In genomic region chr1:72710753-72711653, GRCm38 (mm10) we compare ENCODE assay signal across 8 mouse cellular contexts. TPM values are rescaled to one million over a fixed set of nuclear protein-coding genes. Genes with fewer than 3 reads are reported as not detected.
A peak's percentile ranks its signal among the peaks of the same experiment; 100 is the strongest.
DNase-seq lines count a peak whose midpoint lies in the region; ATAC-seq and TF ChIP-seq lines count a peak whose summit lies in the region.

TSS of gene Rpl37a (plus strand) at chr1:72711290.

- intact Hi-C loops in heart, postnatal 25 days (cut with DNase I): loop anchor here (5.0 to 10.0 kb wide), 4 partner anchors 129 to 1034 kb away; partner anchors contain the start of gene Smarcal1

- peak; percentile 94 for ATAC-seq in forebrain, embryonic 15.5 days (replicated peaks)
- ATAC-seq in neutrophil, adult 5-6 weeks (ENCODE audit: extremely low read depth, insufficient number of reproducible peaks, low FRiP score, poor library complexity, severe bottlenecking): peak; percentile 94

- H3K4me3 ChIP-seq in forebrain, embryonic 15.5 days: peak within 1 kb of the TSS; percentile 82
- peak within 1 kb of the TSS; percentile 98 for H3K4me3 ChIP-seq in lung, adult 2 months (replicated peaks; ENCODE audit: extremely low read depth, low read depth, low read length)

- 2% methylated on average over 68 of the region's 68 CpGs for WGBS in forebrain, embryonic 15.5 days
- 2% methylated on average over 68 of the region's 68 CpGs for WGBS in lung, adult 2 months

- no peaks in the 10 kb centered on the region for H3K27me3 ChIP-seq in forebrain, embryonic 15.5 days

- H3K36me3 ChIP-seq in forebrain, embryonic 15.5 days: peaks cover 30% of the 10 kb centered on the region

- peak; percentile 97 for TF ChIP-seq POLR2A in lung, adult 2 months (IDR thresholded peaks at IDR 0.05; ENCODE audit: borderline replicate concordance, extremely low read depth, low read depth, low read length)

- H3K27ac ChIP-seq in forebrain, embryonic 15.5 days (replicated peaks): peak within 1 kb of the TSS; percentile 93

- peak within 1 kb of the TSS; percentile 90 for H3K9ac ChIP-seq in forebrain, embryonic 15.5 days (replicated peaks)

- H3K9me3 ChIP-seq in forebrain, embryonic 15.5 days: no peaks in the 10 kb centered on the region

- TF ChIP-seq CTCF in lung, adult 2 months (IDR thresholded peaks at IDR 0.05; ENCODE audit: insufficient read depth, low read length): no peak

- peak within 1 kb of the TSS; percentile 66 for H3K4me2 ChIP-seq in forebrain, embryonic 15.5 days (replicated peaks)

- peak; percentile 99 for DNase-seq in ES-CJ7 (ENCODE audit: low read depth, low spot score)
- peak; percentile 93 for DNase-seq in cerebellum, adult 11 months
- DNase-seq in heart, postnatal 25 days (ENCODE audit: low spot score): peak; percentile 86
- peak; percentile 95 to 98 for DNase-seq in layer of hippocampus, adult 18-20 months (ENCODE audit: low spot score in 2 of 2)
- peak; percentile 93 for DNase-seq in lung, adult 2 months
- peak; percentile 87 to 92 for DNase-seq in thymus, adult 18-20 months

- H3K4me1 ChIP-seq in forebrain, embryonic 15.5 days: peaks cover 18% of the 10 kb centered on the region
- H3K4me1 ChIP-seq in lung, adult 2 months (ENCODE audit: control insufficient read depth, insufficient read depth, low read length): peaks cover 10% of the 10 kb centered on the region

RNA-seq across cellular contexts. Expression of gene Rpl37a, which starts in this region (rescaled TPM):
- 1,140 and 1,234 TPM in 2 replicates for polyA plus RNA-seq in forebrain, embryonic 15.5 days (2015; fragmentation: Nextera tagmentation; extraction: Ambion mirVana)
- total RNA-seq in heart, postnatal 25 days (2021): 100 to 1,000 TPM; 571 to 619 TPM
- total RNA-seq in layer of hippocampus, adult 18-20 months (2021): 100 to 1,000 TPM; 616 to 669 TPM
- 483 and 531 TPM in 2 replicates for polyA plus RNA-seq in lung, adult 2 months (2012; rRNA removed)
- 362 and 404 TPM in 2 replicates for total RNA-seq in neutrophil, adult 5-6 weeks (2017)

Comparison
In these comparisons a context has a peak if more than half of its experiments do, and no peak if none do; other contexts are left out.
1. Peak in every context shown above with its lines: DNase-seq, ATAC-seq, H3K4me3 ChIP-seq and H3K27ac ChIP-seq.